Mouse (Mus musculus): Measurements from ENCODE around the gene Gm49380. TPM values are rescaled to one million over a fixed set of nuclear protein-coding genes. Genes with fewer than 3 reads are reported as not detected.

The Gm49380 gene
- polyA plus RNA-seq, 1 experiment from 2014 or later: 0.11 TPM

- H3K4me1 ChIP-seq (ENCODE audit: control insufficient read depth, insufficient read depth, low read length): no peaks in the 10 kb centered on the region
- no peak for DNase-seq (ENCODE audit: low spot score)
- H3K27ac ChIP-seq (ENCODE audit: low read depth, low read length): no peak overlapping the region
- no peak for ATAC-seq
- H3K9ac ChIP-seq (ENCODE audit: low read length): no peak overlapping the region
- no peak overlapping the region for H3K4me2 ChIP-seq (ENCODE audit: low read length)
- H3K27me3 ChIP-seq (replicated peaks; ENCODE audit: control insufficient read depth, insufficient read depth, low read length): peaks cover 7% of the 10 kb centered on the region
- no peak overlapping the region for H3K4me3 ChIP-seq (ENCODE audit: low read depth, low read length)
- no peaks in the 10 kb centered on the region for H3K9me3 ChIP-seq (replicated peaks; ENCODE audit: control insufficient read depth, low read length)
- no peaks in the 10 kb centered on the region for H3K36me3 ChIP-seq (ENCODE audit: control insufficient read depth, insufficient read depth, low read length)
- 87% methylated on average over 8 of the region's 8 CpGs for WGBS
Measured at GRCm38 (mm10) chr9:44049381-44050165, 63.7 kb downstream of the Gm49380 start.

GRCm38 (mm10) chr9:44048541-44049380, 64.5 kb downstream of the Gm49380 start:
- H3K9ac ChIP-seq (ENCODE audit: low read length): no peak overlapping the region

GRCm38 (mm10) chr9:44047571-44048490, 65.5 kb downstream of the Gm49380 start:
- WGBS: 80% methylated on average over 14 of the region's 14 CpGs

More at GRCm38 (mm10) chr9:44048541-44049380, 64.5 kb downstream of the Gm49380 start:
- H3K36me3 ChIP-seq (ENCODE audit: control insufficient read depth, insufficient read depth, low read length): no peaks in the 10 kb centered on the region
- peaks cover 13% of the 10 kb centered on the region for H3K27me3 ChIP-seq (replicated peaks; ENCODE audit: control insufficient read depth, insufficient read depth, low read length)
- DNase-seq (ENCODE audit: low spot score) (no peak), ATAC-seq (no peak)
- WGBS: 80% methylated on average over 15 of the region's 15 CpGs
- H3K4me1 ChIP-seq (ENCODE audit: control insufficient read depth, insufficient read depth, low read length): no peaks in the 10 kb centered on the region
- no peak overlapping the region for H3K4me3 ChIP-seq (ENCODE audit: low read depth, low read length)
- H3K27ac ChIP-seq (ENCODE audit: low read depth, low read length): no peak overlapping the region
- H3K9me3 ChIP-seq (replicated peaks; ENCODE audit: control insufficient read depth, low read length): no peaks in the 10 kb centered on the region
- no peak overlapping the region for H3K4me2 ChIP-seq (ENCODE audit: low read length)

GRCm38 (mm10) chr9:44047071-44047470, 66.2 kb downstream of the Gm49380 start:
- DNase-seq (ENCODE audit: low spot score): no peak
- H3K9me3 ChIP-seq (replicated peaks; ENCODE audit: control insufficient read depth, low read length): no peaks in the 10 kb centered on the region
- no peak for ATAC-seq
- H3K4me2 ChIP-seq (ENCODE audit: low read length): no peak overlapping the region
- no peak overlapping the region for H3K4me3 ChIP-seq (ENCODE audit: low read depth, low read length)
- H3K27me3 ChIP-seq (replicated peaks; ENCODE audit: control insufficient read depth, insufficient read depth, low read length): peaks cover 22% of the 10 kb centered on the region
- no peaks in the 10 kb centered on the region for H3K36me3 ChIP-seq (ENCODE audit: control insufficient read depth, insufficient read depth, low read length)
- peaks cover 3% of the 10 kb centered on the region; the same call in 1 of the 2 replicates for H3K4me1 ChIP-seq (ENCODE audit: control insufficient read depth, insufficient read depth, low read length)
- H3K27ac ChIP-seq (ENCODE audit: low read depth, low read length): no peak overlapping the region
- no peak overlapping the region for H3K9ac ChIP-seq (ENCODE audit: low read length)
- WGBS: 74% methylated on average over 6 of the region's 6 CpGs

More at GRCm38 (mm10) chr9:44047571-44048490, 65.5 kb downstream of the Gm49380 start:
- Histone ChIP-seq H3K27me3 (replicated peaks; ENCODE audit: control insufficient read depth, insufficient read depth, low read length) (peaks cover 19% of the 10 kb centered on the region), H3K36me3 (ENCODE audit: control insufficient read depth, insufficient read depth, low read length) (no peaks in the 10 kb centered on the region), H3K4me3 (ENCODE audit: low read depth, low read length) (no peak overlapping the region), H3K9me3 (replicated peaks; ENCODE audit: control insufficient read depth, low read length) (no peaks in the 10 kb centered on the region), H3K9ac (ENCODE audit: low read length) (no peak overlapping the region), H3K27ac (ENCODE audit: low read depth, low read length) (no peak overlapping the region), H3K4me2 (ENCODE audit: low read length) (no peak overlapping the region), H3K4me1 (ENCODE audit: control insufficient read depth, insufficient read depth, low read length) (peaks cover 3% of the 10 kb centered on the region; the same call in 1 of the 2 replicates)
- no peak for ATAC-seq
- DNase-seq (ENCODE audit: low spot score): no peak

- WGBS: 91% methylated on average over 12 of the region's 12 CpGs
- ATAC-seq: no peak
Measured at GRCm38 (mm10) chr9:44046426-44046825, 66.9 kb downstream of the Gm49380 start.

GRCm38 (mm10) chr9:44045884-44046272, 67.4 kb downstream of the Gm49380 start:
- H3K9me3 ChIP-seq (replicated peaks; ENCODE audit: control insufficient read depth, low read length): no peaks in the 10 kb centered on the region
- no peak for ATAC-seq
- H3K4me1 ChIP-seq (ENCODE audit: control insufficient read depth, insufficient read depth, low read length): peaks cover 3% of the 10 kb centered on the region; the same call in 1 of the 2 replicates
- no peak overlapping the region for H3K27ac ChIP-seq (ENCODE audit: low read depth, low read length)
- peaks cover 25% of the 10 kb centered on the region for H3K27me3 ChIP-seq (replicated peaks; ENCODE audit: control insufficient read depth, insufficient read depth, low read length)
- no peak overlapping the region for H3K4me2 ChIP-seq (ENCODE audit: low read length)
- H3K36me3 ChIP-seq (ENCODE audit: control insufficient read depth, insufficient read depth, low read length): no peaks in the 10 kb centered on the region
- no peak overlapping the region for H3K9ac ChIP-seq (ENCODE audit: low read length)
- H3K4me3 ChIP-seq (ENCODE audit: low read depth, low read length): no peak overlapping the region
- no peak for DNase-seq (ENCODE audit: low spot score)
- WGBS: 87% methylated on average over 5 of the region's 5 CpGs

More at GRCm38 (mm10) chr9:44046426-44046825, 66.9 kb downstream of the Gm49380 start:
- Histone ChIP-seq H3K9me3 (replicated peaks; ENCODE audit: control insufficient read depth, low read length) (no peaks in the 10 kb centered on the region), H3K9ac (ENCODE audit: low read length) (no peak overlapping the region), H3K36me3 (ENCODE audit: control insufficient read depth, insufficient read depth, low read length) (no peaks in the 10 kb centered on the region), H3K4me1 (ENCODE audit: control insufficient read depth, insufficient read depth, low read length) (peaks cover 3% of the 10 kb centered on the region; the same call in 1 of the 2 replicates), H3K4me2 (ENCODE audit: low read length) (no peak overlapping the region), H3K27ac (ENCODE audit: low read depth, low read length) (no peak overlapping the region), H3K4me3 (ENCODE audit: low read depth, low read length) (no peak overlapping the region), H3K27me3 (replicated peaks; ENCODE audit: control insufficient read depth, insufficient read depth, low read length) (peaks cover 25% of the 10 kb centered on the region)
- no peak for DNase-seq (ENCODE audit: low spot score)

- 82% methylated on average over 3 of the region's 3 CpGs for WGBS
- H3K27me3 ChIP-seq (replicated peaks; ENCODE audit: control insufficient read depth, insufficient read depth, low read length): peaks cover 25% of the 10 kb centered on the region
- no peak for ATAC-seq
Measured at GRCm38 (mm10) chr9:44045158-44045883, 68.0 kb downstream of the Gm49380 start.

More at GRCm38 (mm10) chr9:44045158-44045883, 68.0 kb downstream of the Gm49380 start:
- Histone ChIP-seq H3K4me1 (ENCODE audit: control insufficient read depth, insufficient read depth, low read length) (peaks cover 3% of the 10 kb centered on the region; the same call in 1 of the 2 replicates), H3K4me3 (ENCODE audit: low read depth, low read length) (no peak overlapping the region), H3K36me3 (ENCODE audit: control insufficient read depth, insufficient read depth, low read length) (no peaks in the 10 kb centered on the region), H3K27ac (ENCODE audit: low read depth, low read length) (no peak overlapping the region), H3K9ac (ENCODE audit: low read length) (no peak overlapping the region), H3K4me2 (ENCODE audit: low read length) (no peak overlapping the region), H3K9me3 (replicated peaks; ENCODE audit: control insufficient read depth, low read length) (no peaks in the 10 kb centered on the region)
- DNase-seq (ENCODE audit: low spot score): no peak
